Mouse (Mus musculus) kidney, adult 2 months (tissue): Measurements from ENCODE around the gene Col27a1. TPM values are rescaled to one million over a fixed set of nuclear protein-coding genes. Genes with fewer than 3 reads are reported as not detected.

Experiments used
- DNase-seq: peaks from one replicate; pipeline ENCODE4 v3.0.0; 2021
- H3K27ac ChIP-seq: fragments of 200-500 bp; 2 replicates; pipeline ENCODE4 v1.5.1; 2012; ENCODE audit warnings: low read depth, low read length, control low read depth, inconsistent platforms; ENCODE audit not compliant: insufficient read depth
- H3K27me3 ChIP-seq: fragments of 200-500 bp; replicated peaks from 2 replicates; pipeline ENCODE4 v1.6.1; 2012; ENCODE audit warnings: mild to moderate bottlenecking, moderate library complexity, low read length, inconsistent platforms; ENCODE audit not compliant: control insufficient read depth, insufficient read depth
- H3K36me3 ChIP-seq: fragments of 200-500 bp; 2 replicates; pipeline ENCODE4 v1.6.1; 2012; ENCODE audit warnings: mild to moderate bottlenecking, moderate library complexity, low read length, inconsistent platforms; ENCODE audit not compliant: control insufficient read depth, insufficient read depth
- H3K4me1 ChIP-seq: fragments of 200-500 bp; 2 replicates; pipeline ENCODE4 v1.6.1; 2011; ENCODE audit warnings: low read length; ENCODE audit not compliant: control insufficient read depth, insufficient read depth
- H3K4me3 ChIP-seq: fragments of 200-500 bp; 2 replicates; pipeline ENCODE4 v1.5.1; 2011; ENCODE audit warnings: mild to moderate bottlenecking, low read depth, low read length, control low read depth; ENCODE audit not compliant: insufficient read depth
- CTCF ChIP-seq: fragments of 200-500 bp; conservative IDR thresholded peaks from 2 replicates; pipeline ENCODE4 v1.5.1; 2011; ENCODE audit warnings: low read depth, mild to moderate bottlenecking, control low read depth, low read length, moderate library complexity, mixed read lengths; ENCODE audit not compliant: insufficient read depth, insufficient read length
- POLR2A ChIP-seq: fragments of 200-500 bp; IDR thresholded peaks from one replicate; pipeline ENCODE4 v1.6.1; 2011; ENCODE audit warnings: low read depth, low read length, control low read depth
- WGBS: fragments of 180-500 bp; shearing (Covaris S2); methylation state at CpG from one replicate; pipeline ENCODE4 v1.1.7; 2018; 5-methylcytosine and 5-hydroxymethylcytosine counted together
- polyA plus RNA-seq: library from polyadenylated mRNA; depleted of rRNA; stranded (reverse); fragments of >200 nt; gene quantifications from 2 replicates; pipeline ENCODE4 v1.2.3, GENCODE M21; 2012

The Col27a1 gene
- polyA plus RNA-seq, 1 experiment: 23.1 TPM

DNA sequence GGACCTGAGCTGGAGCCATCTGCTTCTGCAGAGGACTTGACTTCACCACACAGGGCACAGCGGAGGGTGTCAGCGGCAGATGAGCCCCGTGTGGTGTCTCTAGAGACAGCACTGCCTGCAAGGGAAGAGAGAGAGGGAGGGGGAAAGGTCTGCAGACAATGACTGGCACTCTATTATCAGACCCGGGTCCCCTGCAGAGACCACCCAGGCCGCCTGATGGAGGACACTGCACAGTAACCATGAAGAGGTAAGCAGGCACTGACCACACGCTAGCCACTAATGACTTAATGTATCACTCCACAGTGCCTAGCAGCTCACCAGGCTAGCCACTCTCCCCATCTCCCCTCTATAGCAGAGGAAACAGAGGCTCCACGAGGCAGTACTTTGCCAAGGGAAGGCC is 157.1 kb downstream of the Col27a1 start:
- 86% methylated on average over 7 of the region's 7 CpGs for WGBS
- TF ChIP-seq POLR2A: no peak
- no peak for TF ChIP-seq CTCF
- Histone ChIP-seq H3K4me3 (no peak overlapping the region), H3K4me1 (no peaks in the 10 kb centered on the region), H3K36me3 (no peaks in the 10 kb centered on the region), H3K27me3 (no peaks in the 10 kb centered on the region), H3K27ac (no peak overlapping the region)
- DNase-seq: no peak

DNA sequence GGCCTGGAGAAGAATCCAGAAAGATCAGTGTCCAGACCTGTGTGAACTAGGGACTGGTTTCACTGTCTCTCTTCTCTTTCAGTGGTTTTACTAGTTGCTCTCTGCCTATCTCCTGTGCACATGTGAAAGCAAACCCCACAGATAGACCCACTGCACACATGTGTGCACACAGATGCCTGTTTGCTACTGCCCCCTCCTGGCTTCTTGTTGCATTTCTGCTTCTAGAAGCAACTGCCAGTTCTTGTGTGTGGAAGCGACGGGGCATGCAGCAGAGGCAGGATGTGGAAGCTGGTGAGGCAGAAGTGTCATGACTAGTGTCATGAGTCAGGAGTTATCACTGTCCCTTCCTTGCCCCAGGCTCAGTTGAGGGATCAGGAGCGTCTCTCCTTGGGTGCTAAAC is 158.1 kb downstream of the Col27a1 start:
- TF ChIP-seq POLR2A: no peak
- TF ChIP-seq CTCF: peak; percentile 64
- peak; percentile 11 for DNase-seq
- Histone ChIP-seq H3K27me3 (no peaks in the 10 kb centered on the region), H3K4me1 (no peaks in the 10 kb centered on the region), H3K36me3 (no peaks in the 10 kb centered on the region), H3K4me3 (no peak overlapping the region), H3K27ac (no peak overlapping the region)
- WGBS: 49% methylated on average over 3 of the region's 3 CpGs

DNA sequence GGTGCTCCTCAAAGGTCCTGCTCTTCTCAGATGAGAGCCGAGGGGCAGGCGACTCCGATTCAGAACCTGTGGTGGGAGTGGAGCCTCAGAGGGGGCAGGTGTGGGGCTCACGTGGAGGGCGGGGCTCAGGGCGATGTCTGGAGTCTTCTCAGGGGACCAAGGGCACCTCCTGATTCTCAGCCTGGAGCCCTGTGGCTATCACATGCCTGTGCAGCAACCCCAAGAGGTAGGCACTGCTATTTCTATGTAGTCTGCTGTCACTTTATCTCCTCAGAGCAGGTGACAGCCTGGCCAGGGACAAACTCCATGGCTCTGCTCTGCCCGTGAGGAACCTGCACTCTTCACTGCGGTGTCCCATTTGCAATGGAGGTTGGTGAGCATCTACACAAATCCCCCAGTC is 159.6 kb downstream of the Col27a1 start:
- Histone ChIP-seq H3K36me3 (no peaks in the 10 kb centered on the region), H3K4me1 (no peaks in the 10 kb centered on the region), H3K27me3 (no peaks in the 10 kb centered on the region), H3K27ac (no peak overlapping the region), H3K4me3 (no peak overlapping the region)
- TF ChIP-seq POLR2A (no peak), CTCF (no peak)
- 94% methylated on average over 8 of the region's 8 CpGs for WGBS
- DNase-seq: no peak

DNA sequence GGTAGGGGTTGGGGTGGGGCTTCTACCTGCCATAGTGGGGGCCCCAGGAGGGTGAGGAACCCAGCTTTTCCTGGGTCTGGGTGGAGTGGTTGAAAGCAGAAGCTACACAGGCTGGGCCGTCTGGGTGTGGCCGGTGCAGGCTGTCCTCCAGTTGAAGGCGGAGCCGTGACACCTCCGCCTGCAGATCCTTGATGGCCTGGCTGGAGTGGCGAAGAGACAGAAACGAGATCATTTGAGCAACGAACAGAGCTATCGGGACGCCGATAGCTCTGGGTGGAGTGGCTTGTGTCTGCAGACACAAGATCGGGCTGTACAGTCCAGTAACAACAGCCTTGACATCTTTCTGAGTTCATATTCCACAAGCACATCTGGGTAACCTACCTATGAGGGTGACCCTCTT is 160.5 kb downstream of the Col27a1 start:
- no peaks in the 10 kb centered on the region for H3K36me3 ChIP-seq
- no peak overlapping the region for H3K27ac ChIP-seq
- WGBS: 73% methylated on average over 12 of the region's 12 CpGs
- H3K4me1 ChIP-seq: no peaks in the 10 kb centered on the region
- no peak overlapping the region for H3K4me3 ChIP-seq
- TF ChIP-seq POLR2A (no peak), CTCF (no peak)
- DNase-seq: no peak
- no peaks in the 10 kb centered on the region for H3K27me3 ChIP-seq

DNA sequence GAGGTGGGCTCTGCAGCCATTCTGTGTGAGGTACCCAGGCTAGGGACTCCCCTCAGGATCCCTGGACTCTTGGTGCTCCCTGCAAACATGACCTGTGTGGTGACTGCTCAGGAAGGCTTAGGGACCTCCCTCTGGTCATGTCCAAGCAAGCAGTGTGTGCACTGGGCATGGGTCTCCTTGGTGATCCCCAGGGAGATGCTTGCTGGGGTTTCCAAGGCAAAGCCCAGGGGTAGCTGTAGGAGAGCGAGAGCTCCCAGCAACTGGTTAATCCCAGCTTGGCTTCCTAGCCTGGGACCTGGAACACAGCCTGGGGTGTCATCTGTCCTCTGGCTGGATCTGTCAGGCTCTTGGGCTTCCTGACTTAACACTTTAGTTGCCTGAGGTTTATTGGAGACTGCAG is 161.6 kb downstream of the Col27a1 start:
- WGBS: 84% methylated on average over 1 of the region's 1 CpGs
- no peaks in the 10 kb centered on the region for H3K36me3 ChIP-seq
- no peaks in the 10 kb centered on the region for H3K4me1 ChIP-seq
- H3K27me3 ChIP-seq: no peaks in the 10 kb centered on the region
- no peak for TF ChIP-seq POLR2A
- no peak for TF ChIP-seq CTCF
- no peak for DNase-seq
- no peak overlapping the region for H3K27ac ChIP-seq
- H3K4me3 ChIP-seq: no peak overlapping the region

DNA sequence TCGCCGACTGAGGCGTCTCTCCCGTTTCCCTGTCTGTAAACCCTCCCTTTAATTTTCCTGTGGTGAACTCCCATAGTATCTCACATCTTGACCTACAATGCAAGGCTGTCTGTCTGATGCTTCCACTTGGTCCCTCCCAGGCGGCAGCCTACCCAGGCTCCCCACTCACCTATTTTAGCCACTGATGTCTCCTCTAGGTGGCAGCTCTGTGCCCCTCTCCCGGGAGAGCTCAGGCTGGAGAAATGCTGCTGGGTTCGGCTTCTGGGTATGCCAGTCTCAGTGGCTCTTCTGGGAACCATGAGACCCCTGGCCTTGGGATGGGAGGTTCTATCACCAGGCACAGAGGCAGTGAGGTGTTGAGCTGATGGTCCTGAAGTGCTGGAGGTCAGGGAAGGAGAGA is 163.7 kb downstream of the Col27a1 start:
- Histone ChIP-seq H3K4me3 (no peak overlapping the region), H3K27me3 (no peaks in the 10 kb centered on the region), H3K4me1 (no peaks in the 10 kb centered on the region), H3K27ac (no peak overlapping the region), H3K36me3 (no peaks in the 10 kb centered on the region)
- WGBS: 72% methylated on average over 7 of the region's 7 CpGs
- no peak for DNase-seq
- no peak for TF ChIP-seq POLR2A
- peak; percentile 34; the same call in 1 of the 2 replicates for TF ChIP-seq CTCF

DNA sequence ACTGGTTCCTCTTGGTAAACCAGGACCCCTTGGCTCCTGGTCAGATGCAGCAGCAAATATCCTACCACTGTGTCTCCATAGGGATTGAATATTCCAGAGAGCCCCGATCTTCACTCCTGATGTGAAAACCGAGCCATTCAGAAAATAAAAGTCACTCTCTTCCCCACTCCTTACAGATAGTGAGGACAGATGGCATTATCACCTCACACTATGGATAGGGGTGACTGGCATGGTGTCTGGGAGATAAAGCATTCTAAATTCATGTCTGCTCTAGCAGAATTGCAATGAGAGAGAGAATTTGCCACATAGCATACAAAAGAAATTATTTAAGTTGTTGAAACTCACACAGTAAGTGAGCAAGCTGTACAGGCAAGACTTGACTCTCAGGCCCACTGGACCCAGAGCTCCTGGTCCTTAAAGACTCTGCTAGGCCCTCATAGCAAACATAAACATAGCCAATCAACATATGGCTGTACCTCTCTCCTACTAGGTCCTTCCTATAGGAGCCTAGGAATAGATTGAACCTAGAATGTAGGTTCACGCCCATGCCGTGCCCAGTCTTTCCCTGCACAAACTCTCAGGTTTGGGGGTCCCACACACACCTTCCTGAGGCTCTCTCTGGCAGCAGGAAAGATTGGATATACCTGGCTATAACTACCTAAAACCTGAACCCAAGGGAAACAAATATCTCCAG is 169.0 kb downstream of the Col27a1 start:
- H3K27ac ChIP-seq: no peak overlapping the region
- no peaks in the 10 kb centered on the region for H3K36me3 ChIP-seq
- no peaks in the 10 kb centered on the region for H3K4me1 ChIP-seq
- TF ChIP-seq POLR2A (no peak), CTCF (no peak)
- no peak for DNase-seq
- no peak overlapping the region for H3K4me3 ChIP-seq
- WGBS: 81% methylated on average over 4 of the region's 4 CpGs
- no peaks in the 10 kb centered on the region for H3K27me3 ChIP-seq
